Mouse (Mus musculus) stomach, embryonic 16.5 days (tissue): Measurements from ENCODE around the gene Gng12. TPM values are rescaled to one million over a fixed set of nuclear protein-coding genes. Genes with fewer than 3 reads are reported as not detected.
"Not testable (repeated sequence)": the region's sequence is repeated elsewhere in the genome, so short reads cannot be mapped to it uniquely, and the experiment has no call there.

ENCODE experiments used
- ATAC-seq: fragments of 200-750 bp; cut with Nextera tagmentation; 2 replicates; pipeline ENCODE4 v1.8.0; 2017; ENCODE audit warnings: moderate number of reproducible peaks, moderate TSS enrichment; ENCODE audit not compliant: insufficient read depth, low FRiP score
- H3K27ac ChIP-seq: fragments of 300-500 bp; sonication (generic); 2 replicates; pipeline ENCODE4 v1.5.1; 2014; ENCODE audit warnings: low read length
- H3K27me3 ChIP-seq: fragments of 300-500 bp; sonication (generic); 2 replicates; pipeline ENCODE4 v1.6.1; 2014; ENCODE audit warnings: low read length, control low read depth, mixed read lengths; ENCODE audit not compliant: control insufficient read depth, insufficient read depth
- H3K36me3 ChIP-seq: fragments of 300-500 bp; sonication (generic); 2 replicates; pipeline ENCODE4 v1.6.1; 2014; ENCODE audit warnings: low read length; ENCODE audit not compliant: control insufficient read depth, insufficient read depth
- H3K4me1 ChIP-seq: fragments of 300-500 bp; sonication (generic); 2 replicates; pipeline ENCODE4 v1.6.1; 2014; ENCODE audit warnings: low read length, control low read depth, mixed read lengths; ENCODE audit not compliant: control insufficient read depth, insufficient read depth
- H3K4me2 ChIP-seq: fragments of 300-500 bp; sonication (generic); 2 replicates; pipeline ENCODE4 v1.6.1; 2014; ENCODE audit warnings: low read depth, low read length, mixed read lengths
- H3K4me3 ChIP-seq: fragments of 300-500 bp; sonication (generic); replicated peaks from 2 replicates; pipeline ENCODE4 v1.5.1; 2014; ENCODE audit warnings: mild to moderate bottlenecking, low read length
- H3K9ac ChIP-seq: fragments of 300-500 bp; sonication (generic); 2 replicates; pipeline ENCODE4 v1.6.1; 2014; ENCODE audit warnings: low read length
- H3K9me3 ChIP-seq: fragments of 300-500 bp; sonication (generic); replicated peaks from 2 replicates; pipeline ENCODE4 v1.6.1; 2016; ENCODE audit warnings: low read length, control low read depth; ENCODE audit not compliant: control insufficient read depth
- WGBS: fragments of 180-500 bp; shearing (Covaris S2); extraction: QIAGEN DNeasy Blood & Tissue Kit; methylation state at CpG from one replicate; pipeline ENCODE4 v1.1.7; 2014; 5-methylcytosine and 5-hydroxymethylcytosine counted together
- polyA plus RNA-seq: library from polyadenylated mRNA; unstranded; fragments of >200 nt; fragmentation: Nextera tagmentation; extraction: Ambion mirVana; gene quantifications from 2 replicates; pipeline ENCODE4 v1.2.1, GENCODE M21; 2015

Gene Gng12
- polyA plus RNA-seq, 1 experiment from 2014 or later = 132 TPM

DNA sequence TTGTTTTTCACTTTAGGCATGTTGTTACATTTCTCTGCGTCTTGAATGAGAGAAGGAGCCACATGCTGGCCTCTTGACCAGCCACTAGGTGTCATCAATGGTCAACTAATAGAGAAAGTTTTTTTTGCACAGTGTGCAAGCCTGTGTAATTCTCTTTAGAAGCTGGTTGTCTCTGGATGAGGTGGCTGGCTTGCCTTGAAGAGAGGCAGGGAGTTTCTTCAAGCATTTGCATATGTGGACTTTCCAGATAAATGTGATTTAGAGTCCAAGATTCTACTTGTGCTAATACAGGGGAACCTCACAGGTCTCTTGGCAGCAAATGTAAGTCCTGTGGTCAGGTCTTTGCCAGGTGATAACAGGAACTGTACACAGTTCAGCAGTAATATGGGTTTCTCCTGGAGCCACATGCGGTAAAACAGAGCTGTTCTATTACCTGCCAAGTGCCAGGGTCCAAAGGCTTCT is 66.4 kb downstream of the Gng12 start:
- Histone ChIP-seq H3K4me2 (no peak overlapping the region), H3K27ac (no peak overlapping the region), H3K27me3 (no peaks in the 10 kb centered on the region), H3K9ac (no peak overlapping the region), H3K4me3 (no peak overlapping the region), H3K4me1 (peaks cover 10% of the 10 kb centered on the region; the same call in 1 of the 2 replicates), H3K9me3 (no peaks in the 10 kb centered on the region), H3K36me3 (no peaks in the 10 kb centered on the region)
- peak; percentile 81 for ATAC-seq
- WGBS = 29% methylated on average over 2 of the region's 2 CpGs

DNA sequence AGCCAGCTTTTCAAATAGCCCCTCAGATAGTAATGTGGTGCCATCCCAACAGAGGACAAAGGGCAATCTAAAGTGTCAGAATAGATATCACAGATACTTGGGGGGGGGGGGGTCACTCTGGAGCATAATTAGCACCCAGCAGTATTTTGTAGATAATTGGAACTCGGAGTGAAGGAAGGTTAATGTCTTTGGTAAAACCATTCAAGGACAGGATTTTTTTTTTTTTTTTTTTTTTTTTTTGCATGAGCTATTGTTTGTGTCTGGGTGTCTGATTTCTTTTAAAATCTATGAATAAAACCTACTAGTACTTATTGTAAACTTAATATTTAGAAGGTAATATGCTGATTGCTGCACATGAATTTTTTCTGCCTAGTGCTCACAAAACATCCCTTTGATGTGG is 66.9 kb downstream of the Gng12 start:
- H3K4me1 ChIP-seq = peaks cover 8% of the 10 kb centered on the region; the same call in 1 of the 2 replicates
- no peak for ATAC-seq
- no peak overlapping the region for H3K27ac ChIP-seq

DNA sequence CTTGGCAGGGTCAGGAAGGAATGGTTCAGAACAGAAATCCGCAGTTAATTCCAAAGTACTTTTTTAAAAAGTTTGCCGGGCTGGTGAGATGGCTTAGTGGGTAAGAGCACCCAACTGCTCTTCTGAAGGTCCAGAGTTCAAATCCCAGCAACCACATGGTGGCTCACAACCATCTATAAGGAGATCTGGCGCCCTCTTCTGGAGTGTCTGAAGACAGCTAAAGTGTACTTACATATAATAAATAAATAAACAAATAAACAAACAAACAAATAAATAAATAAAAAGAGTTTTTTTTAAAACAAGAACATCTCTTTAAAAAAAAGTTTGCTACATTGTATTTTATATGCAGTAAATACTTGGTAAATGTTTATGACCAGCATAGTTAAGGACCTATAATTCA is 67.5 kb downstream of the Gng12 start:
- H3K4me3 ChIP-seq = not testable (repeated sequence)

More for the DNA sequence above, 66.9 kb downstream of the Gng12 start:
- Histone ChIP-seq H3K36me3 (no peaks in the 10 kb centered on the region), H3K4me3 (no peak overlapping the region), H3K27me3 (no peaks in the 10 kb centered on the region), H3K9me3 (no peaks in the 10 kb centered on the region), H3K4me2 (no peak overlapping the region), H3K9ac (no peak overlapping the region)
- WGBS = 81% methylated on average over 1 of the region's 1 CpGs

DNA sequence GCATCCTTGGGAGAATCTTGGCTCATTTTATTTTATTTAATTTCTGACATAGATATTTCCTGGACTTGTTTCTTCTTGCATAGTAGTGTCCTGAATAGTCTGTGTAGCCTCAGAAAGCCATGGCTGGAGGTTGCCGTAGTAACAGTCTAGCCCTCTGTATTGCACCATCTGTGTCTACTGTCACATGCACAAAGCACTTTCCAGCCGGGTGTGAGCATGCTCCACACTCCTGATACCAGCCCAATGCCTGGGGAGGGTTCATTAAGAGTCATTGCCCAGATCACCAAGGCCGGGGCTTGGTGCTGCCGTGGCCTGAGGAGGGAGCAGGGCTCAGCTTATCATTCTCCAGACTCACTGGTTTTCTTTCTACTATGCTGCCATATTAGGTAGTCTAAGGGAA is 68.0 kb downstream of the Gng12 start:
- Histone ChIP-seq H3K27ac (no peak overlapping the region), H3K9me3 (no peaks in the 10 kb centered on the region), H3K9ac (no peak overlapping the region), H3K27me3 (no peaks in the 10 kb centered on the region), H3K4me2 (no peak overlapping the region), H3K4me3 (no peak overlapping the region), H3K36me3 (no peaks in the 10 kb centered on the region), H3K4me1 (peaks cover 12% of the 10 kb centered on the region; the same call in 1 of the 2 replicates)
- ATAC-seq = no peak
- 62% methylated on average over 4 of the region's 4 CpGs for WGBS

More for the DNA sequence above, 67.5 kb downstream of the Gng12 start:
- H3K9ac ChIP-seq, H3K4me2 ChIP-seq, H3K36me3 ChIP-seq, H3K27ac ChIP-seq, H3K27me3 ChIP-seq, H3K9me3 ChIP-seq, ATAC-seq: not testable (repeated sequence)
- 80% methylated on average over 3 of the region's 3 CpGs for WGBS
- H3K4me1 ChIP-seq = peaks cover 12% of the 10 kb centered on the region; the same call in 1 of the 2 replicates

DNA sequence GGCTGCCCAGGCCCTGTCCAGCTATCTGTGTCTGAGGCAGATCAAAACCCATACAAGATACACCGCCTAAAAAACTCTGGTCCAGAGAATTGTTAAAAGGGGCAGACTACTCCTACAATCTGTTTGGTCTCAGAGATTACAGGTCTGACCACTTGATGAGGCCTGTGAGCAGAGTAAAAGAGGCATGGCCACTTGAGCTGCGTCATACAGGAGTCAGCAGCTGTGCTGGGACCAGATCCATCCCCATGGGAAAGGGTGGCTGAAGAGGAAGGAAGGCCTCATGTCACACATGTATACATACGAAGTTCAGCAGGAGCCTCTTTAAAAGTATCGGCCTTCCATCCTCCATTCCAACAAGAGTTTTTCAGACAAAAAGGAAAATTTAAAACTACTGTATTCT is 69.0 kb downstream of the Gng12 start:
- H3K4me3 ChIP-seq = no peak overlapping the region
- ATAC-seq = no peak
- no peaks in the 10 kb centered on the region for H3K36me3 ChIP-seq
- no peaks in the 10 kb centered on the region for H3K9me3 ChIP-seq
- no peak overlapping the region for H3K4me2 ChIP-seq
- 77% methylated on average over 4 of the region's 4 CpGs for WGBS
- H3K27ac ChIP-seq = no peak overlapping the region
- no peak overlapping the region for H3K9ac ChIP-seq
- H3K27me3 ChIP-seq = no peaks in the 10 kb centered on the region
- peaks cover 12% of the 10 kb centered on the region; the same call in 1 of the 2 replicates for H3K4me1 ChIP-seq

DNA sequence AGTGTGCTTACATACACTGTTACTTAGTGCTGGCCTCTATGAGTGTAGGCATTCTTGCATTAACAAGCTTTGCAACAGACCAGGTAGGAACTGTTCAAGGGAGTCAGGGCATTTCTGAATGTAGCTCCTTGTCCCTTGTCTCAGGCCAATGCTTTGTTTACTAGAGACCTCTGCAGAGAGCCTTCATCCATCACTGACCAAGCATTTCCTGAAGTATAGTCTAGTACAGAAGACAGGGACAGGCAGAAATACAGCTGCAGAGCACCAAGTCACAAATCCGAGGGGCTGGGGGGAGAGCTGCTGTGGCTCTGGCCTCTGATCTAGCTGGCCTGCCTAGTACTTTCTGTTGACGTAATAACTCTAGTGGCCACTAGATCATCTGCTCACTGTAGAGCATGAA is 71.6 kb downstream of the Gng12 start:
- Histone ChIP-seq H3K9me3 (no peaks in the 10 kb centered on the region), H3K4me3 (no peak overlapping the region), H3K4me2 (no peak overlapping the region), H3K27ac (no peak overlapping the region), H3K27me3 (no peaks in the 10 kb centered on the region), H3K36me3 (no peaks in the 10 kb centered on the region), H3K9ac (no peak overlapping the region), H3K4me1 (peaks cover 12% of the 10 kb centered on the region; the same call in 1 of the 2 replicates)
- ATAC-seq = no peak
- WGBS = 34% methylated on average over 2 of the region's 2 CpGs

DNA sequence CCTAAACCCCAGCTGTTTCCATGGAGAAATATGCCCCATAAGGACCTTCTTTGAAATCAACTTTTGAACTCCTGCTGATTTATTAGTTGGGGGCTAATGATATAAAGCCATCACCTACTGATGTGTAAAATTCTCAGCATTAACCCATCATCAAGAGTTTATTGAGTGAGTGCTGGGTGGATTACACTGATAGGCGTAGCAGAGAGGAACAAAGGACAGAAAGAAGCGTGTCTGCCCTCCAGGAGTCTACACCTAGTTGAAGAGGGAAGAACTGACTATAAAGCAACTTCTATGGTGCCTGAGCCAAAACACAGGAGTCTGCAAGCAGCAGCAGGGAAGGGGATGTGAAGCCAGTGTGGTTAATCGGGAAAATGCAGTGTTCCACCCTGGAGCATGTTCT is 73.2 kb downstream of the Gng12 start:
- Histone ChIP-seq H3K27me3 (no peaks in the 10 kb centered on the region), H3K36me3 (no peaks in the 10 kb centered on the region), H3K27ac (no peak overlapping the region), H3K4me1 (peaks cover 9% of the 10 kb centered on the region; the same call in 1 of the 2 replicates), H3K9me3 (no peaks in the 10 kb centered on the region), H3K4me2 (no peak overlapping the region), H3K4me3 (no peak overlapping the region), H3K9ac (no peak overlapping the region)
- 76% methylated on average over 3 of the region's 3 CpGs for WGBS
- ATAC-seq = no peak

DNA sequence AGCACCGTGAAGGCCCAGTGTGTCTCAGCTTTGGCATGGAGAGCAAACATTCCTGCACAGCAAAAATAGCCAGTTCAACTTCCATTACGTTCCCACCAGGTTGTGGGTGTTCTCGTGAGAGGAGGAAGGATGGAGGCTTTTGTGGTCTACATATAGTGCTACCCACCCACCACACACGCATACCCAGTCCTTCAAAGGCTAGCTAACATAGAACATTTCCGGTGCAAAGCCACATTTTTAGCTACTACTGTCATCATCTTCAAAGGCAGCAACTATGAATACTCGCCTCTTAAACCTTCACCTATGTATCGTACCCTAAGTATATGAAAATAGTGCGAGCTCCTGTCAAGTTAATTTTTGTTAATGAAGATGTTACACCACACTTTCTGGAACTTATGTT is 76.1 kb downstream of the Gng12 start:
- Histone ChIP-seq H3K4me1 (peaks cover 5% of the 10 kb centered on the region; the same call in 1 of the 2 replicates), H3K9me3 (no peaks in the 10 kb centered on the region), H3K27me3 (no peaks in the 10 kb centered on the region), H3K4me3 (no peak overlapping the region), H3K36me3 (no peaks in the 10 kb centered on the region), H3K4me2 (no peak overlapping the region), H3K27ac (no peak overlapping the region), H3K9ac (no peak overlapping the region)
- 86% methylated on average over 8 of the region's 8 CpGs for WGBS
- ATAC-seq = no peak

DNA sequence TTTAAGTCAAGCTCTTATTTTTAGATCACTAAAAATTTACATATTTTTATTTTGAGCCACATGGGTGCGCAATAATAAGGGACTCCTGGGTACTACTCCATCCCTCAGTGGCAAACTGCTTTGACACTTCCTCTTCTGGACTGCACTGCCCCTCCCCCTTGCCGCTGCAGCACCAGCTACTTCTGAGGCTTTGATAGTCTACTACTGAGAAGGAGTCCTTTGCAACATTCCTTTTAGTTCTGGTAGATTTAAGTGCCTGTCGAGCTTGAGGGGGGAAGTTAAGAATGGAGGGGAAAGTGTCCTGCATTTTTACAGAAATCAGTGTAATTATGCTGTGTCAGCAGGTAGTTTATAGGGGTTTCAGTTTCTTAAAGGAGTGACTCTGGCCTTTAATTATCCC is 77.0 kb downstream of the Gng12 start:
- no peaks in the 10 kb centered on the region for H3K9me3 ChIP-seq
- no peak for ATAC-seq
- no peak overlapping the region for H3K4me2 ChIP-seq
- no peak overlapping the region for H3K4me3 ChIP-seq
- no peak overlapping the region for H3K27ac ChIP-seq
- no peaks in the 10 kb centered on the region for H3K36me3 ChIP-seq
- peaks cover 3% of the 10 kb centered on the region; the same call in 1 of the 2 replicates for H3K4me1 ChIP-seq
- WGBS = 37% methylated on average over 3 of the region's 3 CpGs
- H3K9ac ChIP-seq = no peak overlapping the region
- no peaks in the 10 kb centered on the region for H3K27me3 ChIP-seq
